In the genomic region with DNA sequence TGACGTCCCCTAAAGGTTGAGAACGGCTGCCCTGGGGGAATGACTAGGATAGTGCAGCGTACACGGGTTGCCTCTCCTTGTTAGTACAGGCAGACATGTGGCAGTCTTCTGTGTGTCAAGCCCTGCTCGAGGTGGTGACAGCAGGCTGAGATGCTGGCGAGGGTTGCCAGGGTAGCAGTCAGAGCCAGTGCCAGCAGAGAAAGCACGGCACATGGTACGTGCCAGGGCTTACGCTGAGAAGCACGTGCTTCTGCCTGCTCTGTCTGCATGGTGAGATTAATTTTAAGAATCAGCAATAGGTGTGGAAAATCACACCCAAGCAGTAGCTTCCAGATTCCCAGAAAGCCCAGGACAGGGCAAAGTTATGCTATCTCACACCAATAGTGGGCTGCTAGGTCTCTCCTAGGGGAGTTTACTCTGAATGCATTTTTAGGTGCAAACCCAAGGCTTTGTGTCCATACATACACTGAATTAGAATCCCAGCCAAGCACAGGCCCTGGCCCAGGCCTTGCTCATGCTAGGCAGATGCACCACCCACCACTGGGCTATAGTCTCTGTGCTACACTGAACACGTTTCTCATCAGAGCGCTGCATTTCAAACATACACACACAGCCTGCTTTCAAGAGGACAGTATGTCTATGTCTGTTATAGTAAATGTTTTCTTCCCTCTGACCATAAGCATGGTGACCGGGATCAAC, we compare ENCODE assay signal across 11 mouse cellular contexts. TPM values are rescaled to one million over a fixed set of nuclear protein-coding genes. Genes with fewer than 3 reads are reported as not detected.
DNase-seq lines count a peak whose midpoint lies in the region; ATAC-seq lines count a peak whose summit lies in the region.
"Had no signal": no experiment of that assay in that cellular context is flagged by ENCODE, and none has a peak within 500 bp of the region (broad histone marks: within the 10 kb centered on the region; RNA-seq: fewer than 3 reads in every experiment).

No protein-coding gene starts in this region.

- H3K27ac ChIP-seq in heart, embryonic 10.5 days = no peak overlapping the region
- H3K27ac ChIP-seq in heart, embryonic 14.5 days (replicated peaks in 1 of 2; ENCODE audit: control insufficient read depth in 1 of 2, insufficient read depth in 1 of 2, low read depth in 2 of 2, low read length in 2 of 2) = peak overlapping the region; percentile 28 to 51
- no peak overlapping the region for H3K27ac ChIP-seq in intestine, embryonic 16.5 days (ENCODE audit: low read length)
- H3K27ac ChIP-seq: limb, embryonic 12.5 days had no signal

- H3K9me3 ChIP-seq in heart, embryonic 10.5 days = no peaks in the 10 kb centered on the region
- no peaks in the 10 kb centered on the region for H3K9me3 ChIP-seq in heart, embryonic 14.5 days (ENCODE audit: control insufficient read depth, low read length)
- H3K9me3 ChIP-seq in intestine, embryonic 16.5 days (ENCODE audit: control insufficient read depth, low read length) = no peaks in the 10 kb centered on the region
- H3K9me3 ChIP-seq: limb, embryonic 12.5 days had no signal

- peaks cover 19% of the 10 kb centered on the region; the same call in 1 of the 2 replicates for H3K4me1 ChIP-seq in heart, embryonic 10.5 days
- peaks cover 18 to 27% of the 10 kb centered on the region in 2 experiments for H3K4me1 ChIP-seq in heart, embryonic 14.5 days (ENCODE audit: control insufficient read depth in 2 of 2, insufficient read depth in 2 of 2, low read length in 2 of 2)
- H3K4me1 ChIP-seq in intestine, embryonic 16.5 days (ENCODE audit: control insufficient read depth, insufficient read depth, low read length) = no peaks in the 10 kb centered on the region
- H3K4me1 ChIP-seq: limb, embryonic 12.5 days had no signal

- no peak overlapping the region for H3K9ac ChIP-seq in heart, embryonic 14.5 days (ENCODE audit: low read length)
- H3K9ac ChIP-seq in intestine, embryonic 16.5 days (ENCODE audit: low read depth, low read length) = no peak overlapping the region
- H3K9ac ChIP-seq: limb, embryonic 12.5 days had no signal

- 90% methylated on average over 13 of the region's 13 CpGs for WGBS in heart, embryonic 10.5 days
- WGBS in heart, embryonic 14.5 days = 61% methylated on average over 13 of the region's 13 CpGs
- 93% methylated on average over 13 of the region's 13 CpGs for WGBS in intestine, embryonic 16.5 days

- H3K27me3 ChIP-seq in heart, embryonic 10.5 days (ENCODE audit: insufficient read depth, poor library complexity, severe bottlenecking) = no peaks in the 10 kb centered on the region
- H3K27me3 ChIP-seq in heart, embryonic 14.5 days (ENCODE audit: control insufficient read depth, insufficient read depth, low read length) = no peaks in the 10 kb centered on the region
- H3K27me3 ChIP-seq in intestine, embryonic 16.5 days (replicated peaks; ENCODE audit: control insufficient read depth, insufficient read depth, low read length) = no peaks in the 10 kb centered on the region
- H3K27me3 ChIP-seq: limb, embryonic 12.5 days had no signal

- H3K4me3 ChIP-seq in heart, embryonic 10.5 days = no peak overlapping the region
- no peak overlapping the region for H3K4me3 ChIP-seq in heart, embryonic 14.5 days (ENCODE audit: control insufficient read depth in 1 of 2, insufficient read depth in 1 of 2, low read depth in 1 of 2, low read length in 2 of 2)
- no peak overlapping the region for H3K4me3 ChIP-seq in intestine, embryonic 16.5 days (ENCODE audit: low read length)
- H3K4me3 ChIP-seq: limb, embryonic 12.5 days had no signal

- peak; percentile 98 for DNase-seq in heart, adult 11 months
- no peak for DNase-seq in heart, embryonic 10.5 days (ENCODE audit: low spot score)
- DNase-seq in right cerebral cortex, postnatal 10 days (ENCODE audit: low spot score in 2 of 2) = peak; percentile 53 to 69
- DNase-seq in right cerebral cortex, adult 2 months (ENCODE audit: low spot score in 2 of 2) = no peak
- peak; percentile 56 to 73 for DNase-seq in layer of hippocampus, postnatal 36 days
- no peak for DNase-seq in kidney, postnatal 25 days
- DNase-seq: thymus, postnatal 14 days had no signal

- ATAC-seq in heart, embryonic 14.5 days (ENCODE audit: insufficient number of reproducible peaks, insufficient read depth, low FRiP score, low read depth) = peak; percentile 68
- no peak for ATAC-seq in intestine, embryonic 16.5 days
- ATAC-seq: inflammation-experienced regulatory T-cells, adult 6 months had no signal

- H3K36me3 ChIP-seq in heart, embryonic 10.5 days = peaks cover 87% of the 10 kb centered on the region
- peaks cover 88% of the 10 kb centered on the region for H3K36me3 ChIP-seq in heart, embryonic 14.5 days (ENCODE audit: control insufficient read depth, insufficient read depth, low read length)
- H3K36me3 ChIP-seq in intestine, embryonic 16.5 days (ENCODE audit: control insufficient read depth, insufficient read depth, low read length) = peaks cover 38% of the 10 kb centered on the region

- H3K4me2 ChIP-seq in heart, embryonic 14.5 days (ENCODE audit: low read length) = no peak overlapping the region
- H3K4me2 ChIP-seq in intestine, embryonic 16.5 days (ENCODE audit: low read depth, low read length) = no peak overlapping the region
- H3K4me2 ChIP-seq: limb, embryonic 12.5 days had no signal

RNA-seq across cellular contexts. Expression of a gene that starts 31.3 kb away (rescaled TPM):
- polyA plus RNA-seq in heart, embryonic 10.5 days (2016; fragmentation: Nextera tagmentation; extraction: Ambion mirVana) = 37.5 and 41.2 TPM in 2 replicates
- polyA plus RNA-seq in heart, embryonic 14.5 days (2014; fragmentation: Nextera tagmentation; extraction: Ambion mirVana) = 41.2 and 42.3 TPM in 2 replicates
- total RNA-seq in layer of hippocampus, postnatal 36 days (2021) = 10 to 100 TPM; 37.2 to 47.9 TPM
- 12.7 and 16.7 TPM in 2 replicates for polyA plus RNA-seq in intestine, embryonic 16.5 days (2015; fragmentation: Nextera tagmentation; extraction: Ambion mirVana)

RNA-seq across cellular contexts. Expression of a gene that starts 32.2 kb away (rescaled TPM):
- 31.6 and 33.0 TPM in 2 replicates for polyA plus RNA-seq in heart, embryonic 10.5 days (2016; fragmentation: Nextera tagmentation; extraction: Ambion mirVana)
- polyA plus RNA-seq in heart, embryonic 14.5 days (2014; fragmentation: Nextera tagmentation; extraction: Ambion mirVana) = 32.6 TPM in 2 replicates
- 10 to 100 TPM; 42.4 to 45.4 TPM for total RNA-seq in layer of hippocampus, postnatal 36 days (2021)
- 27.1 and 29.9 TPM in 2 replicates for polyA plus RNA-seq in intestine, embryonic 16.5 days (2015; fragmentation: Nextera tagmentation; extraction: Ambion mirVana)

RNA-seq across cellular contexts. Expression of a gene that starts 35.6 kb away (rescaled TPM):
- 8.8 and 11.4 TPM in 2 replicates for polyA plus RNA-seq in heart, embryonic 10.5 days (2016; fragmentation: Nextera tagmentation; extraction: Ambion mirVana)
- polyA plus RNA-seq in heart, embryonic 14.5 days (2014; fragmentation: Nextera tagmentation; extraction: Ambion mirVana) = 6.8 and 8.0 TPM in 2 replicates
- total RNA-seq in layer of hippocampus, postnatal 36 days (2021) = 10 to 100 TPM; 12.0 to 13.8 TPM
- polyA plus RNA-seq in intestine, embryonic 16.5 days (2015; fragmentation: Nextera tagmentation; extraction: Ambion mirVana) = 5.8 and 8.2 TPM in 2 replicates

RNA-seq across cellular contexts. Expression of a gene that starts 52.4 kb away (rescaled TPM):
- 65.8 and 71.8 TPM in 2 replicates for polyA plus RNA-seq in heart, embryonic 10.5 days (2016; fragmentation: Nextera tagmentation; extraction: Ambion mirVana)
- polyA plus RNA-seq in heart, embryonic 14.5 days (2014; fragmentation: Nextera tagmentation; extraction: Ambion mirVana) = 39.1 and 40.6 TPM in 2 replicates
- 10 to 100 TPM; 27.9 to 33.4 TPM for total RNA-seq in layer of hippocampus, postnatal 36 days (2021)
- polyA plus RNA-seq in intestine, embryonic 16.5 days (2015; fragmentation: Nextera tagmentation; extraction: Ambion mirVana) = 100 and 103 TPM in 2 replicates

Comparison
In these comparisons a context has a peak if more than half of its experiments do, and no peak if none do; other contexts are left out.
1. DNase-seq: peak in heart, adult 11 months (single experiment), right cerebral cortex, postnatal 10 days (2 of 2) and layer of hippocampus, postnatal 36 days (2 of 2); none in heart, embryonic 10.5 days (single experiment), right cerebral cortex, adult 2 months (0 of 2) and kidney, postnatal 25 days (0 of 2).
2. H3K27ac ChIP-seq: peak in heart, embryonic 14.5 days (2 of 2); none in heart, embryonic 10.5 days (single experiment) and intestine, embryonic 16.5 days (single experiment).